Mouse (Mus musculus): ENCODE results near the gene Acoxl. TPM values are rescaled to one million over a fixed set of nuclear protein-coding genes. Genes with fewer than 3 reads are reported as not detected.

Acoxl gene
- polyA plus RNA-seq, 1 experiment from 2014 or later, result 0.29 TPM

GRCm38 (mm10) chr2:128126591-128127051 lies 287.9 kb downstream of the Acoxl start:
- under 1% methylated on average over 35 of the region's 35 CpGs for WGBS
- Histone ChIP-seq H3K9me3 (ENCODE audit: control insufficient read depth, low read length) (no peaks in the 10 kb centered on the region), H3K9ac (replicated peaks; ENCODE audit: low read depth, low read length) (peak overlapping the region; percentile 49), H3K27ac (ENCODE audit: low read depth, low read length) (no peak overlapping the region; the same call in 1 of the 2 replicates), H3K27me3 (ENCODE audit: control insufficient read depth, insufficient read depth, low read length) (peaks cover 13% of the 10 kb centered on the region), H3K36me3 (ENCODE audit: control insufficient read depth, insufficient read depth, low read length) (peaks cover under 1% of the 10 kb centered on the region; the same call in 1 of the 2 replicates), H3K4me2 (ENCODE audit: low read depth, low read length) (peak overlapping the region; percentile 99), H3K4me3 (ENCODE audit: low read depth, low read length) (peak overlapping the region; percentile 60), H3K4me1 (ENCODE audit: control insufficient read depth, insufficient read depth, low read length) (peaks cover 22% of the 10 kb centered on the region)
- peak; percentile 5; the same call in 1 of the 2 replicates for ATAC-seq (ENCODE audit: low read depth)

GRCm38 (mm10) chr2:128127121-128127671 lies 288.5 kb downstream of the Acoxl start:
- ATAC-seq (ENCODE audit: low read depth), result peak; percentile 91
- H3K4me1 ChIP-seq (ENCODE audit: control insufficient read depth, insufficient read depth, low read length), result peaks cover 22% of the 10 kb centered on the region
- H3K4me3 ChIP-seq (ENCODE audit: low read depth, low read length), result peak overlapping the region; percentile 60
- peak overlapping the region; percentile 99 for H3K4me2 ChIP-seq (ENCODE audit: low read depth, low read length)
- H3K27me3 ChIP-seq (ENCODE audit: control insufficient read depth, insufficient read depth, low read length), result peaks cover 13% of the 10 kb centered on the region
- H3K9me3 ChIP-seq (ENCODE audit: control insufficient read depth, low read length), result no peaks in the 10 kb centered on the region
- H3K27ac ChIP-seq (ENCODE audit: low read depth, low read length), result peak overlapping the region; percentile 83
- peak overlapping the region; percentile 65 for H3K9ac ChIP-seq (replicated peaks; ENCODE audit: low read depth, low read length)
- under 1% methylated on average over 51 of the region's 67 CpGs for WGBS
- H3K36me3 ChIP-seq (ENCODE audit: control insufficient read depth, insufficient read depth, low read length), result peaks cover 2% of the 10 kb centered on the region; the same call in 1 of the 2 replicates

GRCm38 (mm10) chr2:128127691-128128292 lies 289.1 kb downstream of the Acoxl start:
- H3K9ac ChIP-seq (replicated peaks; ENCODE audit: low read depth, low read length), result peak overlapping the region; percentile 65
- H3K27me3 ChIP-seq (ENCODE audit: control insufficient read depth, insufficient read depth, low read length), result peaks cover 9% of the 10 kb centered on the region
- H3K36me3 ChIP-seq (ENCODE audit: control insufficient read depth, insufficient read depth, low read length), result peaks cover 2% of the 10 kb centered on the region; the same call in 1 of the 2 replicates
- no peaks in the 10 kb centered on the region for H3K9me3 ChIP-seq (ENCODE audit: control insufficient read depth, low read length)
- peaks cover 22% of the 10 kb centered on the region for H3K4me1 ChIP-seq (ENCODE audit: control insufficient read depth, insufficient read depth, low read length)
- peak overlapping the region; percentile 99 for H3K4me2 ChIP-seq (ENCODE audit: low read depth, low read length)
- H3K27ac ChIP-seq (ENCODE audit: low read depth, low read length), result peak overlapping the region; percentile 83
- under 1% methylated on average over 47 of the region's 48 CpGs for WGBS
- peak; percentile 15 for ATAC-seq (ENCODE audit: low read depth)
- peak overlapping the region; percentile 60 for H3K4me3 ChIP-seq (ENCODE audit: low read depth, low read length)

GRCm38 (mm10) chr2:128128532-128128931 lies 289.9 kb downstream of the Acoxl start:
- ATAC-seq (ENCODE audit: low read depth), result no peak
- Histone ChIP-seq H3K36me3 (ENCODE audit: control insufficient read depth, insufficient read depth, low read length) (peaks cover 2% of the 10 kb centered on the region; the same call in 1 of the 2 replicates), H3K27ac (ENCODE audit: low read depth, low read length) (no peak overlapping the region), H3K27me3 (ENCODE audit: control insufficient read depth, insufficient read depth, low read length) (peaks cover 5% of the 10 kb centered on the region; the same call in 1 of the 2 replicates), H3K9ac (replicated peaks; ENCODE audit: low read depth, low read length) (no peak overlapping the region; the same call in 1 of the 2 replicates), H3K4me3 (ENCODE audit: low read depth, low read length) (peak overlapping the region; percentile 60), H3K4me2 (ENCODE audit: low read depth, low read length) (peak overlapping the region; percentile 99), H3K4me1 (ENCODE audit: control insufficient read depth, insufficient read depth, low read length) (peaks cover 16% of the 10 kb centered on the region), H3K9me3 (ENCODE audit: control insufficient read depth, low read length) (no peaks in the 10 kb centered on the region)
- 29% methylated on average over 10 of the region's 10 CpGs for WGBS

- no peak for ATAC-seq (ENCODE audit: low read depth)
- Histone ChIP-seq H3K9ac (replicated peaks; ENCODE audit: low read depth, low read length) (no peak overlapping the region), H3K9me3 (ENCODE audit: control insufficient read depth, low read length) (no peaks in the 10 kb centered on the region), H3K27me3 (ENCODE audit: control insufficient read depth, insufficient read depth, low read length) (no peaks in the 10 kb centered on the region), H3K36me3 (ENCODE audit: control insufficient read depth, insufficient read depth, low read length) (peaks cover 2% of the 10 kb centered on the region; the same call in 1 of the 2 replicates), H3K4me1 (ENCODE audit: control insufficient read depth, insufficient read depth, low read length) (peaks cover 5% of the 10 kb centered on the region), H3K27ac (ENCODE audit: low read depth, low read length) (no peak overlapping the region), H3K4me3 (ENCODE audit: low read depth, low read length) (no peak overlapping the region), H3K4me2 (ENCODE audit: low read depth, low read length) (no peak overlapping the region)
- WGBS, result 89% methylated on average over 11 of the region's 11 CpGs
These were observed 292.8 kb downstream of the Acoxl start for GRCm38 (mm10) chr2:128131503-128131902.

- Histone ChIP-seq H3K27ac (ENCODE audit: low read depth, low read length) (no peak overlapping the region), H3K9ac (replicated peaks; ENCODE audit: low read depth, low read length) (no peak overlapping the region), H3K4me1 (ENCODE audit: control insufficient read depth, insufficient read depth, low read length) (peaks cover 5% of the 10 kb centered on the region), H3K36me3 (ENCODE audit: control insufficient read depth, insufficient read depth, low read length) (peaks cover 2% of the 10 kb centered on the region; the same call in 1 of the 2 replicates), H3K4me2 (ENCODE audit: low read depth, low read length) (no peak overlapping the region), H3K27me3 (ENCODE audit: control insufficient read depth, insufficient read depth, low read length) (no peaks in the 10 kb centered on the region), H3K4me3 (ENCODE audit: low read depth, low read length) (no peak overlapping the region), H3K9me3 (ENCODE audit: control insufficient read depth, low read length) (no peaks in the 10 kb centered on the region)
- ATAC-seq (ENCODE audit: low read depth), result no peak
- 87% methylated on average over 5 of the region's 5 CpGs for WGBS
These were observed 294.0 kb downstream of the Acoxl start for GRCm38 (mm10) chr2:128132635-128133034.

GRCm38 (mm10) chr2:128133865-128134264 lies 295.2 kb downstream of the Acoxl start:
- Histone ChIP-seq H3K9ac (replicated peaks; ENCODE audit: low read depth, low read length) (no peak overlapping the region), H3K36me3 (ENCODE audit: control insufficient read depth, insufficient read depth, low read length) (peaks cover 2% of the 10 kb centered on the region; the same call in 1 of the 2 replicates), H3K4me2 (ENCODE audit: low read depth, low read length) (no peak overlapping the region), H3K9me3 (ENCODE audit: control insufficient read depth, low read length) (no peaks in the 10 kb centered on the region), H3K4me1 (ENCODE audit: control insufficient read depth, insufficient read depth, low read length) (peaks cover 1% of the 10 kb centered on the region; the same call in 1 of the 2 replicates), H3K4me3 (ENCODE audit: low read depth, low read length) (no peak overlapping the region), H3K27ac (ENCODE audit: low read depth, low read length) (no peak overlapping the region), H3K27me3 (ENCODE audit: control insufficient read depth, insufficient read depth, low read length) (no peaks in the 10 kb centered on the region)
- no peak for ATAC-seq (ENCODE audit: low read depth)

GRCm38 (mm10) chr2:128134474-128134873 lies 295.8 kb downstream of the Acoxl start:
- Histone ChIP-seq H3K4me2 (ENCODE audit: low read depth, low read length) (no peak overlapping the region), H3K9me3 (ENCODE audit: control insufficient read depth, low read length) (no peaks in the 10 kb centered on the region), H3K4me1 (ENCODE audit: control insufficient read depth, insufficient read depth, low read length) (peaks cover 7% of the 10 kb centered on the region; the same call in 1 of the 2 replicates), H3K27me3 (ENCODE audit: control insufficient read depth, insufficient read depth, low read length) (no peaks in the 10 kb centered on the region), H3K4me3 (ENCODE audit: low read depth, low read length) (no peak overlapping the region), H3K27ac (ENCODE audit: low read depth, low read length) (no peak overlapping the region), H3K9ac (replicated peaks; ENCODE audit: low read depth, low read length) (no peak overlapping the region), H3K36me3 (ENCODE audit: control insufficient read depth, insufficient read depth, low read length) (peaks cover 2% of the 10 kb centered on the region; the same call in 1 of the 2 replicates)
- ATAC-seq (ENCODE audit: low read depth), result no peak
- 81% methylated on average over 5 of the region's 5 CpGs for WGBS

- no peak overlapping the region for H3K27ac ChIP-seq (ENCODE audit: low read depth, low read length)
- no peaks in the 10 kb centered on the region for H3K9me3 ChIP-seq (ENCODE audit: control insufficient read depth, low read length)
- no peak overlapping the region for H3K4me3 ChIP-seq (ENCODE audit: low read depth, low read length)
- ATAC-seq (ENCODE audit: low read depth), result no peak
- H3K36me3 ChIP-seq (ENCODE audit: control insufficient read depth, insufficient read depth, low read length), result peaks cover 2% of the 10 kb centered on the region; the same call in 1 of the 2 replicates
- 72% methylated on average over 8 of the region's 8 CpGs for WGBS
- H3K4me2 ChIP-seq (ENCODE audit: low read depth, low read length), result no peak overlapping the region
- H3K9ac ChIP-seq (replicated peaks; ENCODE audit: low read depth, low read length), result no peak overlapping the region
- no peaks in the 10 kb centered on the region for H3K27me3 ChIP-seq (ENCODE audit: control insufficient read depth, insufficient read depth, low read length)
- peaks cover 12% of the 10 kb centered on the region; the same call in 1 of the 2 replicates for H3K4me1 ChIP-seq (ENCODE audit: control insufficient read depth, insufficient read depth, low read length)
These were observed 296.3 kb downstream of the Acoxl start for GRCm38 (mm10) chr2:128134948-128135347.
